Mouse (Mus musculus): ENCODE measurements around the gene Tsc22d4. TPM values are rescaled to one million over a fixed set of nuclear protein-coding genes. Genes with fewer than 3 reads are reported as not detected.
"Not testable (repeated sequence)": the region's sequence is repeated elsewhere in the genome, so short reads cannot be mapped to it uniquely, and the experiment has no call there.

Tsc22d4 gene
- polyA plus RNA-seq, 1 experiment from 2014 or later = 118 TPM

DNA sequence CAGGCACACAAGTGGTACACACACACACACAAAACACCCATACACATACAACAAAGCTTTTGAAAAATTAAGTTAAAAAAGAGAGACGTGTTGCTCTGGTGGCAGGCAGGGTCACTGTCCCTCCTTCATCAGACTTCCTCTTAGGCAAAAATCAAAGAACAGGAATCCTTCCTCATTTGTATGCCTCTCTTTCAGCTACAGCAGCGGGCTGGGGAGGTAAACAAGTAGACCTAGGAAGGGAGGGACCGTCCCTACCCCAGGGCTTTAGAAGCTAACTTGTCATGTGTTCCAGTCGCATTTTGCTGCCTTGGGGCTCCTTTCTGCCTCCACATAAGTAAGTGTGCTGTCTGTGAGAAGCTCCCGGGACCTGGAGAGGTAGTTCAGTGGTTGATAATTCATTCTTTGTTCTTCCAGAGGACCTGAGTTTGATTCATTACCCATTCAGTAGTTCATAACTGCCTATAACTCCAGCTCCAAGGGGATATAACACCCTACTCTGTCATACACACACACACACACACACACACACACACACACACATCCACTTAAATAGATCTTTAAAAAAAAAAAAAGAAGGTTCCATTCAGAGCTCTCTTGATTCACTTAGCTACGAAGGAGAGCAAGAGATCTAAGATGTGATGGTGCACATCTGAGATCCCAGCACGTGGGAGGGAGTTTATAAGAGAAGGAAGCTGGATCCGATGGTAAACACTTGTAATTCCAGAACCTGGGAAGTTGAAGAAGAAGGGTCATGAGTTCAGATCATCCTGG, 27.3 kb upstream of the Tsc22d4 start:
- H3K4me2 ChIP-seq (replicated peaks; ENCODE audit: low read depth, low read length) = no peak overlapping the region
- H3K9me3 ChIP-seq (ENCODE audit: control insufficient read depth, low read depth, low read length) = no peaks in the 10 kb centered on the region
- H3K27me3 ChIP-seq (ENCODE audit: control insufficient read depth, insufficient read depth, low read length) = no peaks in the 10 kb centered on the region
- no peaks in the 10 kb centered on the region for H3K36me3 ChIP-seq (ENCODE audit: control insufficient read depth, insufficient read depth, low read length)
- H3K9ac ChIP-seq (replicated peaks; ENCODE audit: low read depth, low read length) = no peak overlapping the region
- 64% methylated on average over 8 of the region's 8 CpGs for WGBS
- ATAC-seq (ENCODE audit: insufficient number of reproducible peaks, insufficient read depth, low FRiP score, low read depth) = no peak
- H3K27ac ChIP-seq (ENCODE audit: low read length) = no peak overlapping the region
- H3K4me3 ChIP-seq (ENCODE audit: low read depth, low read length) = no peak overlapping the region
- H3K4me1 ChIP-seq (ENCODE audit: control insufficient read depth, insufficient read depth, low read length) = 0 out of 2 replicates have a peak, but pooled peaks cover 3% of the 10 kb centered on the region

DNA sequence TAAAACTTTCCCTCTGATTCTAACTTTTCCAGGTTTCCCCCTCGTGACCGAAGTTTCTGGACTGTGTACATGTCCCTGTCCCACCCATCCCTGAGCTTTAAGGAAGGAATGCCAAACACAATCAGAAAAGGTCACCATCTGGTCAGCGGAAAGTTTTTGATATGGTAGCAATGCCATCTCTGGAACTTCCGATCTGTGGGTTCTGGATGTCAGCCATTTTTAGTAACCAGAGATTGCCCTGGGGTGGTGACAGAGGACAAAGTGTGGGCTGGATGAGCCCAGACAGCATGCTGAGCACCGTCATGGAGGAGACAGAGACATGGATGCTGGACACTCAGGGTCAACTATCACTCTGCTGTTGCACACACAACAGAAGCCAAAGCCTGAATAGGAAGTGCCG, 26.4 kb upstream of the Tsc22d4 start:
- Histone ChIP-seq H3K4me1 (ENCODE audit: control insufficient read depth, insufficient read depth, low read length) (0 out of 2 replicates have a peak, but pooled peaks cover 3% of the 10 kb centered on the region), H3K9me3 (ENCODE audit: control insufficient read depth, low read depth, low read length) (no peaks in the 10 kb centered on the region), H3K4me3 (ENCODE audit: low read depth, low read length) (no peak overlapping the region), H3K4me2 (replicated peaks; ENCODE audit: low read depth, low read length) (no peak overlapping the region), H3K9ac (replicated peaks; ENCODE audit: low read depth, low read length) (no peak overlapping the region), H3K36me3 (ENCODE audit: control insufficient read depth, insufficient read depth, low read length) (no peaks in the 10 kb centered on the region), H3K27ac (ENCODE audit: low read length) (no peak overlapping the region), H3K27me3 (ENCODE audit: control insufficient read depth, insufficient read depth, low read length) (no peaks in the 10 kb centered on the region)
- WGBS = 82% methylated on average over 6 of the region's 6 CpGs
- ATAC-seq (ENCODE audit: insufficient number of reproducible peaks, insufficient read depth, low FRiP score, low read depth) = no peak

GRCm38 (mm10) chr5:137720558-137721164, 24.9 kb upstream of the Tsc22d4 start:
- H3K27ac ChIP-seq (ENCODE audit: low read length); ATAC-seq (ENCODE audit: insufficient number of reproducible peaks, insufficient read depth, low FRiP score, low read depth); H3K36me3 ChIP-seq (ENCODE audit: control insufficient read depth, insufficient read depth, low read length); H3K4me3 ChIP-seq (ENCODE audit: low read depth, low read length); H3K9me3 ChIP-seq (ENCODE audit: control insufficient read depth, low read depth, low read length); H3K9ac ChIP-seq (replicated peaks; ENCODE audit: low read depth, low read length); H3K4me1 ChIP-seq (ENCODE audit: control insufficient read depth, insufficient read depth, low read length); H3K27me3 ChIP-seq (ENCODE audit: control insufficient read depth, insufficient read depth, low read length): not testable (repeated sequence)
- WGBS = 6% methylated on average over 10 of the region's 16 CpGs
- peak overlapping the region; percentile 29 for H3K4me2 ChIP-seq (replicated peaks; ENCODE audit: low read depth, low read length)

DNA sequence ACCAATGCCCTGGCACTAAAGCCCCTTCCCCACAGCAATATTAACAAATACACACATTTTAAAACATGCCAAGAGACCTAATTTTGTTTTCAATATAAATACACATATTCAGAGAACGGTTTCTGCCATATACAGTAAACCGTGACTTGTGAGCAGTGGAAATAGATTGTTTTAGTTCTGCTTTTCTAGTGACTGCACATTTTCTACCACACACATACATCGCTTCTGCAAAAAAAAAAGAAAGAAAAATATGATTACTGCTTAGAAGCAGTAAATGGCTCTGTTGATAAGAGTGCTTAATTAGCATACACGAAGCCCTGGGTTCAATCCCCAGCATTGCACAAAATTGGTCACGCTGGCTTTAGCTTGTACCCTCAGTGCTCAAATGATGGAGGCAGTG, 21.7 kb upstream of the Tsc22d4 start:
- ATAC-seq (ENCODE audit: insufficient number of reproducible peaks, insufficient read depth, low FRiP score, low read depth) = no peak
- WGBS = 87% methylated on average over 5 of the region's 5 CpGs
- H3K36me3 ChIP-seq (ENCODE audit: control insufficient read depth, insufficient read depth, low read length) = no peaks in the 10 kb centered on the region
- H3K4me3 ChIP-seq (ENCODE audit: low read depth, low read length) = no peak overlapping the region
- H3K4me2 ChIP-seq (replicated peaks; ENCODE audit: low read depth, low read length) = no peak overlapping the region
- H3K4me1 ChIP-seq (ENCODE audit: control insufficient read depth, insufficient read depth, low read length) = no peaks in the 10 kb centered on the region
- no peaks in the 10 kb centered on the region for H3K27me3 ChIP-seq (ENCODE audit: control insufficient read depth, insufficient read depth, low read length)
- no peak overlapping the region for H3K9ac ChIP-seq (replicated peaks; ENCODE audit: low read depth, low read length)
- H3K27ac ChIP-seq (ENCODE audit: low read length) = no peak overlapping the region
- no peaks in the 10 kb centered on the region for H3K9me3 ChIP-seq (ENCODE audit: control insufficient read depth, low read depth, low read length)

DNA sequence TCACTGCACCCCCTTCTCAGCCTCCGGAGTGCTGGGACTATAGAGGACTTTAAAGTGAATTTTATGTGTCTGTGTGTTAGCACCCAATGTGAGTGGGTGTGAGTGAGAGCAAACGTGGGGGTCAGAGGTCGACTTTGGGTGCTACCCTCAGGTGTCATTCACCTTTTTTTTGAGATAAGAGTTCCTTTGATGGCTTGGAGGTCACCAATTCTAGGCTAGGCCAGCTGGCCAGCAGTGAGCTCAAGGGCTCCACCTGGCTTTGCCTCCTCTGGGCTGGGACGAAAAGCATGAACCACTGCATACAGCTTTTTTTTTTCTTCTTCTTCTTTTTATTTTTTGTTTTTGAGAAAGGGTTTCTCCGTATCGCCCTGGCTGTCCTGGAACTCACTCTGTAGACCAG, 18.8 kb upstream of the Tsc22d4 start:
- no peak overlapping the region for H3K27ac ChIP-seq (ENCODE audit: low read length)
- no peaks in the 10 kb centered on the region for H3K9me3 ChIP-seq (ENCODE audit: control insufficient read depth, low read depth, low read length)
- no peak overlapping the region for H3K4me2 ChIP-seq (replicated peaks; ENCODE audit: low read depth, low read length)
- WGBS = 64% methylated on average over 6 of the region's 6 CpGs
- H3K36me3 ChIP-seq (ENCODE audit: control insufficient read depth, insufficient read depth, low read length) = no peaks in the 10 kb centered on the region; the same call in 1 of the 2 replicates
- H3K4me3 ChIP-seq (ENCODE audit: low read depth, low read length) = no peak overlapping the region
- no peaks in the 10 kb centered on the region for H3K27me3 ChIP-seq (ENCODE audit: control insufficient read depth, insufficient read depth, low read length)
- no peak overlapping the region for H3K9ac ChIP-seq (replicated peaks; ENCODE audit: low read depth, low read length)
- no peaks in the 10 kb centered on the region for H3K4me1 ChIP-seq (ENCODE audit: control insufficient read depth, insufficient read depth, low read length)
- no peak for ATAC-seq (ENCODE audit: insufficient number of reproducible peaks, insufficient read depth, low FRiP score, low read depth)

DNA sequence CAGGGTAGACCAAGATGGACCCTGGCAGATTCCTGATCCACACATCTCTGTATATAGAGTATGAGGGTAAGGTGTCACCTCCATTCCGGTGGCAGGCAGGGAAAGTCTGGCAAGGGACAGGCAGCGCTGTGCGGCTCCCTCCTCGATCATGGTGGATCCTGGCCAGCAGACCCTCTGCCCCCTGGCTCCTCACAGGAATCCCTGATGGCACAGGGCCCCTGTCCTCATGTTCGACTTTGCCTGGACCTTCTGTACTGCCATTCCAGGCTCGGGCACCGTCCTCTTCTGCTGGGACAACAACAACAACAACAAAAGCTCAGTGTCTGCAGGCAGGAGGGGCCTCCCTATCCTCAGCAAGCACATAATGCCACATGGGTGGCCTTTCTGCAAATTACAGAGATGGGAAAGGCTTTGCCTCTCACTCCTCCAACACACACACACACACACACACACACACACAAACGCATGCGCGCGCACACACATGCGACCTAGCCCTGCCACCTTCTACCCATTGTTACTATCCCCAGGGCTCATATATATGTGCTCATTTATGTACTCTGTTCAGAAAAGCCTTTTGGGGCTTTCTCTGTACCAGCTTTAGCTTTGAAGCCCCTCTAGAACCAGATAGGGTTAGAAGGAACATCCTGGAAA, 11.8 kb upstream of the Tsc22d4 start:
- H3K27me3 ChIP-seq (ENCODE audit: control insufficient read depth, insufficient read depth, low read length) = no peaks in the 10 kb centered on the region
- no peak for ATAC-seq (ENCODE audit: insufficient number of reproducible peaks, insufficient read depth, low FRiP score, low read depth)
- 86% methylated on average over 12 of the region's 12 CpGs for WGBS
- no peak overlapping the region for H3K4me3 ChIP-seq (ENCODE audit: low read depth, low read length)
- H3K4me1 ChIP-seq (ENCODE audit: control insufficient read depth, insufficient read depth, low read length) = peaks cover 7% of the 10 kb centered on the region; the same call in 1 of the 2 replicates
- no peaks in the 10 kb centered on the region for H3K9me3 ChIP-seq (ENCODE audit: control insufficient read depth, low read depth, low read length)
- peaks cover 19% of the 10 kb centered on the region for H3K36me3 ChIP-seq (ENCODE audit: control insufficient read depth, insufficient read depth, low read length)
- no peak overlapping the region for H3K27ac ChIP-seq (ENCODE audit: low read length)
- H3K4me2 ChIP-seq (replicated peaks; ENCODE audit: low read depth, low read length) = no peak overlapping the region
- H3K9ac ChIP-seq (replicated peaks; ENCODE audit: low read depth, low read length) = no peak overlapping the region

GRCm38 (mm10) chr5:137734289-137735061, 11.1 kb upstream of the Tsc22d4 start:
- H3K27ac ChIP-seq (ENCODE audit: low read length) = no peak overlapping the region
- no peak overlapping the region for H3K9ac ChIP-seq (replicated peaks; ENCODE audit: low read depth, low read length)
- peaks cover 19% of the 10 kb centered on the region for H3K36me3 ChIP-seq (ENCODE audit: control insufficient read depth, insufficient read depth, low read length)
- no peaks in the 10 kb centered on the region for H3K9me3 ChIP-seq (ENCODE audit: control insufficient read depth, low read depth, low read length)
- no peak overlapping the region for H3K4me2 ChIP-seq (replicated peaks; ENCODE audit: low read depth, low read length)
- peaks cover 10% of the 10 kb centered on the region; the same call in 1 of the 2 replicates for H3K4me1 ChIP-seq (ENCODE audit: control insufficient read depth, insufficient read depth, low read length)
- H3K27me3 ChIP-seq (ENCODE audit: control insufficient read depth, insufficient read depth, low read length) = no peaks in the 10 kb centered on the region
- no peak overlapping the region for H3K4me3 ChIP-seq (ENCODE audit: low read depth, low read length)
- 64% methylated on average over 6 of the region's 6 CpGs for WGBS
- ATAC-seq (ENCODE audit: insufficient number of reproducible peaks, insufficient read depth, low FRiP score, low read depth) = peak; percentile 62; the same call in 1 of the 2 replicates

DNA sequence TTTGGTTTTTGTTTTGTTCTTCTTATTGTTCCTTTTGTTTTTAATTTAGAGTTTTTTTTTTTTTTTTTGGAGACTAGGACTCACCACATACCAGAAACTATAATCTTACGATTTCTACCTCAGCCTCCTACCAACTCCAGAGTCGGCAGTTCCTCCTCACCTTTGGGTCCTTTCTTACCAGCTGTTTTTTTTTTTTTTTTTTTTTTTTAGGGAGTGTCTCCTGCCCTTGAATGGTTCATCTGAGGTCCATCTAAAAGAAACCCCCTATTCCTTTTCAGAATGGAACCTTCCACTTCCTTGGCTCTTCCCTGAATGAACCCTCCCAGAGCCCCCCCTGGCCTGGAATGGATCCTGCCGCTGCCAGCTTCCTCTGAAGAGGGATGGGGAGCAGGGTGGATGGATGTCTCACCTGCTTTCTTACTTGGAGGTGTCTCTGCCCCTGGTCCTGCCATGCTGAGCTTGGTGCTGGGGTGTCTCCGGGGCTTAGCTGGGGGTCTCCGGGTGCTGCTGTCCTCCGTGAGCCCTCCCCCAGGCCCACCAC, 8.1 kb upstream of the Tsc22d4 start:
- ATAC-seq (ENCODE audit: insufficient number of reproducible peaks, insufficient read depth, low FRiP score, low read depth) = no peak
- peaks cover 19% of the 10 kb centered on the region for H3K36me3 ChIP-seq (ENCODE audit: control insufficient read depth, insufficient read depth, low read length)
- WGBS = 86% methylated on average over 6 of the region's 6 CpGs
- no peak overlapping the region for H3K4me3 ChIP-seq (ENCODE audit: low read depth, low read length)
- H3K27me3 ChIP-seq (ENCODE audit: control insufficient read depth, insufficient read depth, low read length) = no peaks in the 10 kb centered on the region
- peaks cover 20% of the 10 kb centered on the region for H3K4me1 ChIP-seq (ENCODE audit: control insufficient read depth, insufficient read depth, low read length)
- no peak overlapping the region for H3K4me2 ChIP-seq (replicated peaks; ENCODE audit: low read depth, low read length)
- no peaks in the 10 kb centered on the region for H3K9me3 ChIP-seq (ENCODE audit: control insufficient read depth, low read depth, low read length)
- no peak overlapping the region for H3K9ac ChIP-seq (replicated peaks; ENCODE audit: low read depth, low read length)
- H3K27ac ChIP-seq (ENCODE audit: low read length) = no peak overlapping the region

Measured in stomach, embryonic 14.5 days (tissue).